ENCODE assay signal across 13 mouse cellular contexts in genomic region chr16:22061555-22062160, GRCm38 (mm10). TPM values are rescaled to one million over a fixed set of nuclear protein-coding genes. Genes with fewer than 3 reads are reported as not detected.
DNase-seq lines count a peak whose midpoint lies in the region; ATAC-seq and TF ChIP-seq lines count a peak whose summit lies in the region.
"Had no signal": no experiment of that assay in that cellular context is flagged by ENCODE, and none has a peak within 500 bp of the region (broad histone marks: within the 10 kb centered on the region; RNA-seq: fewer than 3 reads in every experiment).

No protein-coding gene starts in this region.

- H3K27me3 ChIP-seq in spleen, adult 2 months (ENCODE audit: control insufficient read depth, insufficient read depth, low read length), result no peaks in the 10 kb centered on the region
- no peaks in the 10 kb centered on the region for H3K27me3 ChIP-seq in liver, embryonic 15.5 days
- H3K27me3 ChIP-seq: neural tube, embryonic 12.5 days had no signal

- no peaks in the 10 kb centered on the region for H3K9me3 ChIP-seq in liver, embryonic 15.5 days (replicated peaks)
- H3K9me3 ChIP-seq: midbrain, embryonic 10.5 days; neural tube, embryonic 12.5 days had no signal

- H3K4me1 ChIP-seq in spleen, adult 2 months (ENCODE audit: control insufficient read depth, insufficient read depth, insufficient read length), result peaks cover 25% of the 10 kb centered on the region
- H3K4me1 ChIP-seq in liver, embryonic 15.5 days (replicated peaks), result peaks cover 10% of the 10 kb centered on the region
- H3K4me1 ChIP-seq: midbrain, embryonic 10.5 days; neural tube, embryonic 12.5 days had no signal

- H3K4me3 ChIP-seq in spleen, adult 2 months (ENCODE audit: extremely low read depth, insufficient read depth, insufficient read length), result peak overlapping the region; percentile 34; the same call in 1 of the 2 replicates
- H3K4me3 ChIP-seq in liver, embryonic 15.5 days (replicated peaks), result no peak overlapping the region
- H3K4me3 ChIP-seq: heart, adult 2 months; midbrain, embryonic 10.5 days; neural tube, embryonic 12.5 days had no signal

- 3% methylated on average over 14 of the region's 14 CpGs for WGBS in spleen, adult 2 months
- 19% methylated on average over 14 of the region's 14 CpGs for WGBS in liver, embryonic 15.5 days (ENCODE audit: insufficient replicate concordance)

- peak; percentile 43 for ATAC-seq in activated CD4-positive, CD25-positive, alpha-beta regulatory T cell, adult 4 months
- ATAC-seq in liver, embryonic 15.5 days (ENCODE audit: insufficient read depth), result no peak; the same call in 1 of the 2 replicates

- no peak overlapping the region for H3K9ac ChIP-seq in liver, embryonic 15.5 days
- H3K9ac ChIP-seq: neural tube, embryonic 12.5 days had no signal

- no peak for TF ChIP-seq CTCF in spleen, adult 2 months (IDR thresholded peaks at IDR 0.05; ENCODE audit: extremely low read depth, insufficient read depth, insufficient read length, insufficient replicate concordance)

- H3K36me3 ChIP-seq in spleen, adult 2 months (ENCODE audit: control insufficient read depth, insufficient read depth, low read length), result no peaks in the 10 kb centered on the region
- peaks cover 4% of the 10 kb centered on the region; the same call in 1 of the 2 replicates for H3K36me3 ChIP-seq in liver, embryonic 15.5 days (replicated peaks)

- peak overlapping the region; percentile 30 for H3K4me2 ChIP-seq in liver, embryonic 15.5 days
- H3K4me2 ChIP-seq: neural tube, embryonic 12.5 days had no signal

- no peak for TF ChIP-seq POLR2A in spleen, adult 2 months (IDR thresholded peaks at IDR 0.05; ENCODE audit: low read depth, low read length)

- peak; percentile 29 to 56 for DNase-seq in spleen, adult 2 months (ENCODE audit: low read depth in 1 of 2, low spot score in 2 of 2)
- DNase-seq in spleen, adult 12 weeks (ENCODE audit: low spot score), result no peak
- DNase-seq in thymus, postnatal 25 days, result peak; percentile 31
- DNase-seq in cerebellum, adult 8-10 months, result no peak
- no peak for DNase-seq in kidney, postnatal 10 days
- no peak for DNase-seq in gastrocnemius, adult 18-20 months (ENCODE audit: low spot score)
- DNase-seq: adrenal gland, adult 2 months; heart, adult 2 months; lung, adult 18-20 months had no signal

- H3K27ac ChIP-seq in spleen, adult 2 months (ENCODE audit: insufficient read depth, low read length), result no peak overlapping the region
- no peak overlapping the region for H3K27ac ChIP-seq in liver, embryonic 15.5 days (replicated peaks)
- H3K27ac ChIP-seq: heart, adult 2 months; midbrain, embryonic 10.5 days; neural tube, embryonic 12.5 days had no signal

RNA-seq across cellular contexts. Expression of gene Senp2, which starts 52.4 kb away (rescaled TPM):
- polyA plus RNA-seq in spleen, adult 2 months (2012; rRNA removed), result 7.4 TPM in 2 replicates
- polyA plus RNA-seq in activated CD4-positive, CD25-positive, alpha-beta regulatory T cell, adult 4 months (2017; shearing (Covaris generic)), result 10 to 100 TPM; 14.9 to 18.8 TPM
- polyA plus RNA-seq in liver, embryonic 15.5 days (2015; fragmentation: Nextera tagmentation; extraction: Ambion mirVana), result 32.8 TPM in 2 replicates
- 10 to 100 TPM; 31.6 to 32.2 TPM for total RNA-seq in gastrocnemius, adult 18-20 months (2021)

Comparison
In these comparisons a context has a peak if more than half of its experiments do, and no peak if none do; other contexts are left out.
1. DNase-seq: peak in spleen, adult 2 months (2 of 2) and thymus, postnatal 25 days (single experiment); none in spleen, adult 12 weeks (single experiment), cerebellum, adult 8-10 months (single experiment), kidney, postnatal 10 days (single experiment) and gastrocnemius, adult 18-20 months (single experiment).